Mouse (Mus musculus) heart, adult 11 months (tissue): ENCODE results near the gene Asic2.
A peak's percentile ranks its signal among the peaks of the same experiment; 100 is the strongest.

Experiments
- DNase-seq: peaks from one replicate; pipeline ENCODE4 v3.0.0; 2022

Gene Asic2

GRCm38 (mm10) chr11:81153161-81153840, 815.0 kb downstream of the Asic2 start:
- peak; percentile 64 for DNase-seq

GRCm38 (mm10) chr11:81152460-81153160, 815.6 kb downstream of the Asic2 start:
- DNase-seq = peak; percentile 88

GRCm38 (mm10) chr11:81152021-81152385, 816.3 kb downstream of the Asic2 start:
- DNase-seq = peak; percentile 76

GRCm38 (mm10) chr11:81151286-81152020, 816.8 kb downstream of the Asic2 start:
- peak; percentile 67 for DNase-seq

- DNase-seq = peak; percentile 35
Measured at GRCm38 (mm10) chr11:81150621-81151020, 817.6 kb downstream of the Asic2 start.

GRCm38 (mm10) chr11:81148423-81148822, 819.8 kb downstream of the Asic2 start:
- peak; percentile 64 for DNase-seq

GRCm38 (mm10) chr11:81146574-81147157, 821.6 kb downstream of the Asic2 start:
- peak; percentile 65 for DNase-seq

- DNase-seq = no peak
Measured at GRCm38 (mm10) chr11:81135141-81135540, 833.1 kb downstream of the Asic2 start.

GRCm38 (mm10) chr11:81133950-81134349, 834.3 kb downstream of the Asic2 start:
- no peak for DNase-seq

- no peak for DNase-seq
Measured at GRCm38 (mm10) chr11:81132669-81133068, 835.6 kb downstream of the Asic2 start.

- DNase-seq = no peak
Measured at GRCm38 (mm10) chr11:81124363-81124762, 843.9 kb downstream of the Asic2 start.

GRCm38 (mm10) chr11:81120024-81120576, 848.2 kb downstream of the Asic2 start:
- DNase-seq = peak; percentile 54

- peak; percentile 50 for DNase-seq
Measured at GRCm38 (mm10) chr11:81118055-81118454, 850.2 kb downstream of the Asic2 start.

GRCm38 (mm10) chr11:81115666-81116065, 852.6 kb downstream of the Asic2 start:
- DNase-seq = peak; percentile 69

GRCm38 (mm10) chr11:81111626-81112025, 856.6 kb downstream of the Asic2 start:
- no peak for DNase-seq

- DNase-seq = peak; percentile 80
Measured at GRCm38 (mm10) chr11:81110049-81110448, 858.2 kb downstream of the Asic2 start.

- no peak for DNase-seq
Measured at GRCm38 (mm10) chr11:81106949-81107348, 861.3 kb downstream of the Asic2 start.

GRCm38 (mm10) chr11:81100829-81101228, 867.4 kb downstream of the Asic2 start:
- no peak for DNase-seq

- peak; percentile 90 for DNase-seq
Measured at GRCm38 (mm10) chr11:81096011-81096410, 872.2 kb downstream of the Asic2 start.

GRCm38 (mm10) chr11:81094581-81094980, 873.7 kb downstream of the Asic2 start:
- DNase-seq = no peak

GRCm38 (mm10) chr11:81092161-81092560, 876.1 kb downstream of the Asic2 start:
- DNase-seq = no peak

GRCm38 (mm10) chr11:81083822-81084221, 884.4 kb downstream of the Asic2 start:
- DNase-seq = no peak
